Mouse (Mus musculus): ENCODE data around the gene Rgs11. TPM values are rescaled to one million over a fixed set of nuclear protein-coding genes. Genes with fewer than 3 reads are reported as not detected.

Gene Rgs11
- polyA plus RNA-seq, 1 experiment from 2014 or later = 9.3 TPM

DNA sequence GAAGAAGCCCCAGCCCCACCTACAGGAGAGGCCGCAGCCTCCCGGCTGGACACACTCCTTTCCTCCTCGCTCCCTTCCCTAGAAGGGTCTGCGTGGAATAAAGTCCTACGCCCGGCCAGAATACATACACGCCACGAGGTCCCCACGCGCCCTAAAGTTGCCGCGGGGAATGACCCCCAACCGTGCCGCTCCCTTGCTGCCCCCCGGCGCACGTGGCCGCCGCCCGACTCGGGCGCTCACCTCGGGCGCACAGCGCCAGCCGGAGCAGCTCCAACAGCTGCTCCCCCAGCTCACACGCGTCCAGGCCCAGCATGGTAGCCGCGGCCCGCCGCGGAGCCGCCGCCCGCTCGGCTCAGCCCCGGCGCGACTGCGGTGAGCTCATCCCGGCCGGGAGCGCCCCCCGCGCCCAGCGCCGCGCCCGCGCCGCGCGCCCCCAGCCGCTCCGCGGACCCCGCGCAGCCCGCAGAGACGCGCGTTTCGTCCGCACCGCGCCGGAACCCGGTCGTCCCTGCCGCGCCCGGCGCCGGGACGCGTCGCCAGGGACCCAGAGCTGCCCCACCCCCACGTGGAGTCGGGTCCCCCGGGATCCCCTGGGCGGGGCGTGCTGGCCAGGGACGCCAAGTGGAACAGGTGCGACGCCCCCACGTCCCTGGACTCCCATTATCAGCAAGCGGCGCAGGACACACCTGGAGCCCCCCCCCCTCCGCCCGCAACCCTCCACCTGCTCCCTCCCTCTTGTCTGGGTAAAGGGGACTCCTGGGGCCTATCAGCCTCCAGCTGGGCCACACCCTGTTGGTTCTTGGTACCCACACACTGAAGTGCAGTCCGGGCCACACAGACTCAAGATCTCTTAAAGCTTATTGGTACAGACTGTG, 1.7 kb upstream of the Rgs11 start:
- H3K4me1 ChIP-seq = peaks cover 26% of the 10 kb centered on the region
- peak overlapping the region; percentile 65 for H3K4me3 ChIP-seq
- peak overlapping the region; percentile 82 for H3K9ac ChIP-seq
- peaks cover 22% of the 10 kb centered on the region for H3K36me3 ChIP-seq
- peak overlapping the region; percentile 93 for H3K4me2 ChIP-seq
- ATAC-seq (ENCODE audit: extremely low read depth, insufficient number of reproducible peaks, low FRiP score, low TSS enrichment) = no peak
- H3K9me3 ChIP-seq = no peaks in the 10 kb centered on the region
- H3K27ac ChIP-seq (replicated peaks) = no peak overlapping the region
- H3K27me3 ChIP-seq (replicated peaks) = peaks cover 73% of the 10 kb centered on the region
- under 1% methylated on average over 75 of the region's 92 CpGs for WGBS

DNA sequence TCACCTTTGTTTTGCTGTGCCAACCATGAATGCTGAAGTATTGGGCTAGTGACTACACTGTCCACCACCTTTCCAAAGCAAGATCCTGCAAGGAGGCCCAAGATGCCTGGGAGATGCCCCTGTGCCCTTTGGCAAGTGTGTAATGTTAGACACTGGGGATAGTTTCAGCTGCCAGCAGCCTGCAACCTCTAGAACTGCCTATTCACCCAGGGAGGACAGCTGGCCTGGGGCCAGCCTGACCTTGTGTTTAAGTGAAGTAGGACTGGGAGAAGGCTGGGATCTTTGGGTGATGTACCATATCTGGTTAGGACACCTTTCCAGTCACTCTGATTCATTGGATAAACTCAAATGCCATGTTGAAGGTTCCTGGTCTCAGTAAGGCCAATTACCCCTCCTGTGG, 753 bp upstream of the Rgs11 start:
- Histone ChIP-seq H3K9ac (no peak overlapping the region), H3K4me1 (peaks cover 26% of the 10 kb centered on the region), H3K36me3 (peaks cover 12% of the 10 kb centered on the region), H3K27ac (replicated peaks) (no peak overlapping the region), H3K9me3 (no peaks in the 10 kb centered on the region), H3K4me3 (no peak overlapping the region; the same call in 1 of the 2 replicates), H3K27me3 (replicated peaks) (peaks cover 79% of the 10 kb centered on the region), H3K4me2 (peak overlapping the region; percentile 2; the same call in 1 of the 2 replicates)
- ATAC-seq (ENCODE audit: extremely low read depth, insufficient number of reproducible peaks, low FRiP score, low TSS enrichment) = no peak

DNA sequence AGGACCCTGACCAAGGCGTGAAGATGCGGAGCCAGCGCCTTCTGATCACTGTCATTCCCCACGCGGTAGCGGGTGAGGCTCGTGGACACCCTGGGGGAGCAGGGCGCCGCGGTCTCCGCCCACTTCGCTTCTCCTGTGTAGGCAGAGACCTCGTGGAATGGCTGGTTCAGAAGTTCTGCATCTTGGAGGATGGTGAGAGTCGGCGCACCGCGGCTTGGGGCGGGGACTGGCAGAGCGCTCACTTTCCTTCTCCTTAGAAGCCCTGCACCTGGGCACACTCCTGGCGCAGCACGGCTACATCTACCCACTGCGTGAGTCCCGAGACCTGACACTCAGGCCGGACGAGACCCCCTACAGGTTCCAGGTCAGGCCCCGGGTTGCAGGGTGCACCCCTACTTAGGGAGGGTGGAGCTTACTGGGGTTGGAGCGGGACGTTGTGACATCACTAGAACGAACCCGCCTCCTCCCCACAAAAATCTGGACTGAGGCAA, 615 bp downstream of the Rgs11 start:
- H3K4me2 ChIP-seq = peak overlapping the region; percentile 98
- no peak overlapping the region for H3K27ac ChIP-seq (replicated peaks)
- peaks cover 89% of the 10 kb centered on the region for H3K27me3 ChIP-seq (replicated peaks)
- peak overlapping the region; percentile 76 for H3K9ac ChIP-seq
- H3K4me1 ChIP-seq = peaks cover 26% of the 10 kb centered on the region
- 2% methylated on average over 30 of the region's 30 CpGs for WGBS
- H3K9me3 ChIP-seq = no peaks in the 10 kb centered on the region
- no peaks in the 10 kb centered on the region; the same call in 1 of the 2 replicates for H3K36me3 ChIP-seq
- peak overlapping the region; percentile 63 for H3K4me3 ChIP-seq
- no peak for ATAC-seq (ENCODE audit: extremely low read depth, insufficient number of reproducible peaks, low FRiP score, low TSS enrichment)

DNA sequence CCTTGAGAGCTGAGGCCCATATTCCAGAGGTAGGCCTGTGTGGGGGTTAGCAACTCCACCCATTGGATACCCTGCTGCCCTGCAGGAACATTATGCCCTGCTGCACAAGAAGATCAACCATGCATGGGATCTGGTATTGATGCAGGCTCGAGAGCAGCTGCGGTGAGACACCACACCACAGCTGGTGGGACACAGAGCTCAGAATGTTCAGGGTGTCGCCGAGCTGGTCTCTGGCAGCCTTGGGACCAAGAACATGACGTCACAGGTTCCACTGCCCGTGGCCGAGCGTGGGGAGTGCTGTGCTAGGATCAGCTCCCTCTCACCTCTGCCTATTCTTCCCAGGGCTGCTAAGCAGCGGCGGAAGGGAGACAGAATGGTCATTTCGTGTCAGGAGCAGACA, 2.0 kb downstream of the Rgs11 start:
- H3K27me3 ChIP-seq (replicated peaks) = peaks cover 79% of the 10 kb centered on the region

DNA sequence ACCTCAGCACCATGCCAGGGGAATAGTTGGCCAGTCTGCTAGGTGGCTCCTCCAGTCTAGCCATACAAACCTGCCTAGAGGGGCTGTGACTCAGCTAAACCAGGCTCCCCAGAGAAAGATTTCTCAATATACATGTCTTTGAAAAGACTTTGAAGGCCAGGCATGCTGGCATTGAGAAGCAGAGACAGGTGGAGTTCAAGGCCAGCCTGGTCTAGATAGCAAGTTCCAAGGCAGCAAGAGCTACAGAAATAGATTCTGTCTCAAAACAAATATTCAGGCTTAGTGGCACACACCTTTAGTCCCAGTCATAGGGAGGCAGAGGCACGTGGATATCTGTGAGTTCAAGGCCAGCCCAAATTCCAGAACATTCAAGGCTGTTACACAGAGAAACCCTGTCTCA, 3.6 kb downstream of the Rgs11 start:
- peaks cover 15% of the 10 kb centered on the region for H3K4me1 ChIP-seq
- H3K9ac ChIP-seq = no peak overlapping the region
- H3K36me3 ChIP-seq = no peaks in the 10 kb centered on the region
- peaks cover 69% of the 10 kb centered on the region for H3K27me3 ChIP-seq (replicated peaks)
- no peaks in the 10 kb centered on the region for H3K9me3 ChIP-seq
- no peak overlapping the region for H3K27ac ChIP-seq (replicated peaks)
- WGBS = 52% methylated on average over 1 of the region's 1 CpGs
- no peak overlapping the region for H3K4me3 ChIP-seq
- ATAC-seq (ENCODE audit: extremely low read depth, insufficient number of reproducible peaks, low FRiP score, low TSS enrichment) = no peak
- H3K4me2 ChIP-seq = no peak overlapping the region

More for the DNA sequence above, 2.0 kb downstream of the Rgs11 start:
- no peak overlapping the region for H3K4me2 ChIP-seq
- H3K4me3 ChIP-seq = no peak overlapping the region
- ATAC-seq (ENCODE audit: extremely low read depth, insufficient number of reproducible peaks, low FRiP score, low TSS enrichment) = no peak
- no peaks in the 10 kb centered on the region for H3K36me3 ChIP-seq
- H3K9me3 ChIP-seq = no peaks in the 10 kb centered on the region
- H3K9ac ChIP-seq = no peak overlapping the region
- WGBS = 22% methylated on average over 11 of the region's 11 CpGs
- peaks cover 26% of the 10 kb centered on the region for H3K4me1 ChIP-seq
- no peak overlapping the region for H3K27ac ChIP-seq (replicated peaks)

GRCm38 (mm10) chr17:26207686-26208085, 4.9 kb downstream of the Rgs11 start, which contains the start of gene Arhgdig:
Gene Arhgdig, minus strand, starts transcription at chr17:26207786.
- Histone ChIP-seq H3K4me1 (peaks cover 11% of the 10 kb centered on the region), H3K9ac (no peak within 1 kb of the TSS), H3K9me3 (no peaks in the 10 kb centered on the region), H3K36me3 (peaks cover 3% of the 10 kb centered on the region; the same call in 1 of the 2 replicates), H3K27ac (replicated peaks) (no peak within 1 kb of the TSS), H3K4me3 (no peak within 1 kb of the TSS), H3K27me3 (replicated peaks) (peaks cover 56% of the 10 kb centered on the region), H3K4me2 (no peak within 1 kb of the TSS)
- no peak for ATAC-seq (ENCODE audit: extremely low read depth, insufficient number of reproducible peaks, low FRiP score, low TSS enrichment)
- 82% methylated on average over 12 of the region's 12 CpGs for WGBS

DNA sequence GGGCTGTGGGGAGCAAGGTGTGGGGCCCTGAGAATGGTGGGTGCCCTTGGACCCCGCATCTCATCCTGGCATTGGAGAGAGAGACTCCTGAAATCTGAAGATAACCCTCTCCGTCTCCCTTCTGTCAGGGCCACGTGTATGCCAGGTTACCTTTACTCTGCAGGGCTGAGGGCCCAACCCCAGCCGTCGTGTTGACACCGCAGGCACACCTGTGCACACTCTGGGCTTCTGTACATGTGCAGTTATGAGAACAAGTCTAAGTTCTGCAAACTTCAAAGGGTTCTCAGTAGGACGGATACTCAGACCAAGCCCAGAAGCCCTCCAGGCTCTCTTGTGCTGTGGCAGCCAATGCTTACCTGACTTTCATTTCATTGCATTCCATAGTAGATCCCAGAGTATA, 9.5 kb downstream of the Rgs11 start:
- peaks cover 13% of the 10 kb centered on the region; the same call in 1 of the 2 replicates for H3K27me3 ChIP-seq (replicated peaks)
- 81% methylated on average over 7 of the region's 7 CpGs for WGBS
- H3K4me2 ChIP-seq = no peak overlapping the region
- no peaks in the 10 kb centered on the region for H3K9me3 ChIP-seq
- H3K27ac ChIP-seq (replicated peaks) = no peak overlapping the region
- H3K4me3 ChIP-seq = no peak overlapping the region
- ATAC-seq (ENCODE audit: extremely low read depth, insufficient number of reproducible peaks, low FRiP score, low TSS enrichment) = no peak
- H3K9ac ChIP-seq = no peak overlapping the region
- H3K4me1 ChIP-seq = no peaks in the 10 kb centered on the region
- H3K36me3 ChIP-seq = peaks cover 36% of the 10 kb centered on the region

- Histone ChIP-seq H3K4me3 (no peak overlapping the region), H3K27ac (replicated peaks) (no peak overlapping the region), H3K9ac (no peak overlapping the region), H3K4me2 (no peak overlapping the region), H3K36me3 (peaks cover 37% of the 10 kb centered on the region), H3K4me1 (no peaks in the 10 kb centered on the region), H3K27me3 (replicated peaks) (peaks cover 9% of the 10 kb centered on the region; the same call in 1 of the 2 replicates), H3K9me3 (no peaks in the 10 kb centered on the region)
- 79% methylated on average over 11 of the region's 11 CpGs for WGBS
- ATAC-seq (ENCODE audit: extremely low read depth, insufficient number of reproducible peaks, low FRiP score, low TSS enrichment) = no peak
Measured at GRCm38 (mm10) chr17:26212681-26213080, 9.9 kb downstream of the Rgs11 start.

DNA sequence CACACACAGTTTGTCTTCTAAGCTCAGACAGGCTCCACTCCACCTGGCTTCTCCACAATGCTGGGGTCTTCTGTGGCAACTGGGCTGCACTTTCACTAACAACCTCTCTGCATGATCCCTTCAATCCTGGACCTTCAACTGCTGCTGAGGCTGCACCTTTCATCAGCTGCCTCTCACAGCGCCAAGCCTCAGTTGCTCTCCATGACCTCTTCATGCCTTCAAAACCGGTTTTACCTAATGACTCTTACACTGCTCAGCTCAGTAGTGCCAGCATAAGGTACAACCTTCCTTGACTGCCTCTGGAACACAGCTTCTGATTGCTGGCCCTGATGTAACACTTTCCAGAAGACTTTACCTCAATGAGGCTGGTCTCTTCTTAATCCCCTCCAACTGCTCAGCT, 18.8 kb downstream of the Rgs11 start:
- H3K9me3 ChIP-seq = no peaks in the 10 kb centered on the region
- H3K4me2 ChIP-seq = no peak overlapping the region
- H3K9ac ChIP-seq = no peak overlapping the region
- H3K27me3 ChIP-seq (replicated peaks) = no peaks in the 10 kb centered on the region
- H3K27ac ChIP-seq (replicated peaks) = no peak overlapping the region
- H3K4me1 ChIP-seq = peaks cover 10% of the 10 kb centered on the region
- WGBS = 58% methylated on average over 2 of the region's 2 CpGs
- H3K36me3 ChIP-seq = peaks cover 27% of the 10 kb centered on the region
- no peak overlapping the region for H3K4me3 ChIP-seq
- no peak for ATAC-seq (ENCODE audit: extremely low read depth, insufficient number of reproducible peaks, low FRiP score, low TSS enrichment)

GRCm38 (mm10) chr17:26225150-26225549, 22.4 kb downstream of the Rgs11 start:
- Histone ChIP-seq H3K9me3 (no peaks in the 10 kb centered on the region), H3K4me3 (no peak overlapping the region), H3K9ac (no peak overlapping the region), H3K27me3 (replicated peaks) (no peaks in the 10 kb centered on the region), H3K27ac (replicated peaks) (no peak overlapping the region), H3K36me3 (0 out of 2 replicates have a peak, but pooled peaks cover under 1% of the 10 kb centered on the region), H3K4me2 (no peak overlapping the region), H3K4me1 (peaks cover 10% of the 10 kb centered on the region)
- WGBS = 62% methylated on average over 12 of the region's 12 CpGs
- ATAC-seq (ENCODE audit: extremely low read depth, insufficient number of reproducible peaks, low FRiP score, low TSS enrichment) = no peak

GRCm38 (mm10) chr17:26229776-26230175, 27.0 kb downstream of the Rgs11 start:
- Histone ChIP-seq H3K36me3 (0 out of 2 replicates have a peak, but pooled peaks cover 4% of the 10 kb centered on the region), H3K27ac (replicated peaks) (no peak overlapping the region), H3K4me2 (no peak overlapping the region), H3K9ac (no peak overlapping the region), H3K9me3 (no peaks in the 10 kb centered on the region), H3K4me3 (no peak overlapping the region), H3K4me1 (peaks cover 10% of the 10 kb centered on the region), H3K27me3 (replicated peaks) (no peaks in the 10 kb centered on the region)
- ATAC-seq (ENCODE audit: extremely low read depth, insufficient number of reproducible peaks, low FRiP score, low TSS enrichment) = no peak
- WGBS = 90% methylated on average over 5 of the region's 5 CpGs

Measured in heart, embryonic 13.5 days (tissue).